Mouse (Mus musculus): Measurements from ENCODE around the gene Rhbdf1. TPM values are rescaled to one million over a fixed set of nuclear protein-coding genes. Genes with fewer than 3 reads are reported as not detected.
"Not testable (repeated sequence)": the region's sequence is repeated elsewhere in the genome, so short reads cannot be mapped to it uniquely, and the experiment has no call there.

Rhbdf1 gene
- polyA plus RNA-seq, 1 experiment from 2014 or later: 6.2 TPM

- peaks cover 64% of the 10 kb centered on the region for H3K4me1 ChIP-seq (replicated peaks)
- no peaks in the 10 kb centered on the region for H3K36me3 ChIP-seq
- no peak for DNase-seq
- H3K4me2 ChIP-seq: no peak overlapping the region
- ATAC-seq (ENCODE audit: low read depth): no peak
- WGBS (ENCODE audit: insufficient replicate concordance): 78% methylated on average over 10 of the region's 10 CpGs
- H3K27me3 ChIP-seq: peaks cover 68% of the 10 kb centered on the region
- H3K4me3 ChIP-seq (replicated peaks): no peak overlapping the region
- H3K9me3 ChIP-seq (replicated peaks): no peaks in the 10 kb centered on the region
- H3K27ac ChIP-seq: no peak overlapping the region
- no peak overlapping the region for H3K9ac ChIP-seq
Measured at GRCm38 (mm10) chr11:32219287-32219686, 2.8 kb downstream of the Rhbdf1 start.

GRCm38 (mm10) chr11:32218501-32219050 is 3.5 kb downstream of the Rhbdf1 start:
- Histone ChIP-seq H3K9me3 (replicated peaks) (no peaks in the 10 kb centered on the region), H3K27me3 (peaks cover 61% of the 10 kb centered on the region), H3K27ac (no peak overlapping the region), H3K36me3 (0 out of 2 replicates have a peak, but pooled peaks cover 5% of the 10 kb centered on the region), H3K4me3 (replicated peaks) (no peak overlapping the region), H3K4me2 (no peak overlapping the region), H3K9ac (peak overlapping the region; percentile 41; the same call in 1 of the 2 replicates), H3K4me1 (replicated peaks) (peaks cover 58% of the 10 kb centered on the region)
- no peak for DNase-seq
- 66% methylated on average over 6 of the region's 6 CpGs for WGBS (ENCODE audit: insufficient replicate concordance)
- ATAC-seq (ENCODE audit: low read depth): no peak

GRCm38 (mm10) chr11:32216851-32217250 is 5.2 kb downstream of the Rhbdf1 start:
- Histone ChIP-seq H3K4me2 (no peak overlapping the region), H3K9me3 (replicated peaks) (no peaks in the 10 kb centered on the region), H3K4me3 (replicated peaks) (no peak overlapping the region), H3K27ac (peak overlapping the region; percentile 22; the same call in 1 of the 2 replicates), H3K36me3 (peaks cover 10% of the 10 kb centered on the region), H3K4me1 (replicated peaks) (peaks cover 42% of the 10 kb centered on the region), H3K27me3 (peaks cover 43% of the 10 kb centered on the region), H3K9ac (peak overlapping the region; percentile 41; the same call in 1 of the 2 replicates)
- ATAC-seq (ENCODE audit: low read depth): peak; percentile 48; the same call in 1 of the 2 replicates
- 21% methylated on average over 8 of the region's 8 CpGs for WGBS (ENCODE audit: insufficient replicate concordance)
- DNase-seq: peak; percentile 71

DNA sequence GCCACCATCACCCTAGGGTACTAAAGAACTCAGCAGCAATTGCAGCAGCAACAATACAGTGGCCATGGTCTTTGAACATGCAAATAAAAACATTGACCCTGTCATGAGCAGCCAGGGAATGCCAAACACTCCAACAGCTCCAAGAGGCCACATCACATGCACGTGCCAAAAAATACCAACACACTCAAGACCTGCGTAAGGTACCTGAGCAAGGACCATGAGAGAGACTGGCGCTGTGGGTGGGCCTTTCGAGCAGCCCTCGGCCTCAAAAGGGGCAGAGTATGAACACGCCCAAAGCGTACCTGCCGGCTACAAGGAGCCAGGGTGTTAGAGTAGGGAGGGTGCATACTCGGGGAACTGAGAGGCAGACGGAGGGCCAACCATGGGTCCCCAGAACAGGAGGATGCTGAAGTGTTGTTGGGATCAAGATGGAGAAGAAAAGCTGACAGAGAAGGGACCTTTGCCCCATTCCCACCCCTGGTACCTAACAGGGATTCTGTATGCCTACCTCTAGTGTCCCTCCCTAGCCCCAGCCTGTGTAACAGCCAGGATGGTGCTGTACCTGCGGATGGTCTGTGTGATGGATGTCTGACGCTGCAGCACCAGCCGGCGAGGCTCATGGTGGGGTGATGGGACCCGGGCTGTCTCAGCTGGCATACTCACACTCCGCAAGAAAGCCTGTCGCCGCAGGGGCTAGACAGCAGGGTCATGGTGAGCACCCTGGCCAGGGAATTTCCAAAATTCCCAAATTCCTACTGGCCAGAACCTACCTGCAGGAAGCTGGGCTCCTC is 6.5 kb downstream of the Rhbdf1 start:
- Histone ChIP-seq H3K4me3 (replicated peaks) (no peak overlapping the region), H3K36me3 (peaks cover 19% of the 10 kb centered on the region), H3K9me3 (replicated peaks) (no peaks in the 10 kb centered on the region), H3K27ac (no peak overlapping the region; the same call in 1 of the 2 replicates), H3K4me1 (replicated peaks) (peaks cover 29% of the 10 kb centered on the region), H3K4me2 (no peak overlapping the region), H3K9ac (no peak overlapping the region), H3K27me3 (peaks cover 31% of the 10 kb centered on the region)
- ATAC-seq (ENCODE audit: low read depth) (no peak), DNase-seq (no peak)
- 81% methylated on average over 18 of the region's 18 CpGs for WGBS (ENCODE audit: insufficient replicate concordance)

DNA sequence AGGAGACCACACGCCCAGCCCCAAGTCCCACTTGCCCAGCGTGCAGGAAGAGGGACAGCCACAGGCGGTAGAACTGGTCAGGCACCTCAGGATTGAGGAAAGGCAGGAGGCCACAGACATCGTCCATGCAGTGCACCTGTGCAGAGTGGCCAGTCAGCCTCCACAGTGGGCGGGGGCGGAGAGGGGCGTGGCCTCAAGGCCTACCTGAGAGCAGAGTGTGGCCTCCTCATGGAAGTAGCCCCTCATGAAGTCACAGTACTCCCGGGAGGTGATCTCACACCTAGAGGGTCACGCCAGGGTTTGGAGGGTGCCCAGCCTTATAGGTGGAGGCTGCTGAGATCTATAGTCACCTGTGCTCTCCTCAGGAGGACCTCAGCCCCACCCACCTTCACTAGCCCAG is 11.5 kb downstream of the Rhbdf1 start:
- no peak for ATAC-seq (ENCODE audit: low read depth)
- no peak overlapping the region for H3K4me2 ChIP-seq
- peaks cover 16% of the 10 kb centered on the region for H3K4me1 ChIP-seq (replicated peaks)
- peaks cover 60% of the 10 kb centered on the region for H3K36me3 ChIP-seq
- H3K27ac ChIP-seq: no peak overlapping the region
- H3K27me3 ChIP-seq: no peaks in the 10 kb centered on the region
- no peaks in the 10 kb centered on the region for H3K9me3 ChIP-seq (replicated peaks)
- 88% methylated on average over 9 of the region's 9 CpGs for WGBS (ENCODE audit: insufficient replicate concordance)
- H3K9ac ChIP-seq: no peak overlapping the region
- DNase-seq: no peak
- no peak overlapping the region for H3K4me3 ChIP-seq (replicated peaks)

DNA sequence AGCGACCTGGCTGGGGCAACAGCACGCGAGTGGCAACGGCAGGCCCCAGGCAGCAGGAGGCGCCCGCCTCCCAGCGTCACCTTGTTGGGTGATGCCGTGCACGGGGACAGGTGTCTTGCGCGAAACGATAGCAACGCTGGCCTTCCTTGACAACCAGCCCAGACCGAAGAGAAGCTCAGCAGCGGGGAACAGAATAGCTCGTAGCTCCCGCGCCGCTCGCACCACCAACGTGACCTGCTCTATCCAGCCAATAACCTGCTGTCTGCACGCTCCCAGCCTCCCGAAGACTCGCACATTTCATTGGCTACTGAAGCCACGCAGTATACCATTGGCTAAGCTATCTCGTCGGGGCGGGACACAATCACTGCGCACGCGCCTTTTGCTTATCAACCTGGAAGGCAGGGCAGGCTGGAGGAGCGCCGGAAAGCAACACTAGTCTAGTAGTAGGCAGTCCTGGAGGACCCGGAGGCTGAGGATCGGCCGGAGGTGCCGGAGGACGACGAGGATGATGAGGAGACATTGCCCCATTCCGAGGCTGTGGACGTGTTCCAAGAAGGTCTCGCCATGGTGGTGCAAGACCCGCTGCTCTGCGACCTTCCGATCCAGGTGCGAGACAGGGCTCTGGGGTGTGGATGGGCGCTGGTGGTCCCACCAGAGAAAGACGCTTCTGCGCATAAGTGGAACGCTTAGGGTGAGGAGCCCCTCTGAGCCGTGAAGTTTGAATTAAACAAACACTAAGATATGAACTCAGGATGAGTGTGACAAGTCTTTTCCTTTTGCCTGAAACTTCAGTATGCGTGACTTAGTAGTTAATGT is 16.8 kb downstream of the Rhbdf1 start, which contains the start of gene Snrnp25:
Gene Snrnp25, plus strand, starts transcription at position 358 of the 816 bp plus-strand sequence.
- no peaks in the 10 kb centered on the region for H3K9me3 ChIP-seq (replicated peaks)
- WGBS (ENCODE audit: insufficient replicate concordance): under 1% methylated on average over 52 of the region's 52 CpGs

GRCm38 (mm10) chr11:32201922-32202685 is 20.0 kb downstream of the Rhbdf1 start:
- H3K9me3 ChIP-seq (replicated peaks): no peaks in the 10 kb centered on the region
- H3K4me3 ChIP-seq (replicated peaks): no peak overlapping the region
- DNase-seq (no peak), ATAC-seq (ENCODE audit: low read depth) (no peak)
- peaks cover 45% of the 10 kb centered on the region for H3K4me1 ChIP-seq (replicated peaks)
- 46% methylated on average over 11 of the region's 11 CpGs for WGBS (ENCODE audit: insufficient replicate concordance)
- H3K27ac ChIP-seq: no peak overlapping the region
- H3K36me3 ChIP-seq: peaks cover 6% of the 10 kb centered on the region
- H3K9ac ChIP-seq: no peak overlapping the region
- 0 out of 2 replicates have a peak, but pooled peaks cover 4% of the 10 kb centered on the region for H3K27me3 ChIP-seq
- no peak overlapping the region for H3K4me2 ChIP-seq

More for the DNA sequence above, 16.8 kb downstream of the Rhbdf1 start, which contains the start of gene Snrnp25:
- Histone ChIP-seq H3K4me1 (replicated peaks) (peaks cover 29% of the 10 kb centered on the region), H3K4me2 (peak within 1 kb of the TSS; percentile 89), H3K27ac (peak within 1 kb of the TSS; percentile 93), H3K9ac (peak within 1 kb of the TSS; percentile 82), H3K4me3 (replicated peaks) (peak within 1 kb of the TSS; percentile 68), H3K36me3 (peaks cover 38% of the 10 kb centered on the region), H3K27me3 (0 out of 2 replicates have a peak, but pooled peaks cover 4% of the 10 kb centered on the region)
- ATAC-seq (ENCODE audit: low read depth): peak; percentile 99
- peak; percentile 98 for DNase-seq

- H3K36me3 ChIP-seq; H3K27me3 ChIP-seq; DNase-seq; H3K4me2 ChIP-seq; H3K4me3 ChIP-seq (replicated peaks); H3K9ac ChIP-seq; H3K27ac ChIP-seq; ATAC-seq (ENCODE audit: low read depth); H3K9me3 ChIP-seq (replicated peaks): not testable (repeated sequence)
- WGBS (ENCODE audit: insufficient replicate concordance): 35% methylated on average over 1 of the region's 1 CpGs
- peaks cover 45% of the 10 kb centered on the region for H3K4me1 ChIP-seq (replicated peaks)
Measured at GRCm38 (mm10) chr11:32200992-32201391, 21.1 kb downstream of the Rhbdf1 start.

DNA sequence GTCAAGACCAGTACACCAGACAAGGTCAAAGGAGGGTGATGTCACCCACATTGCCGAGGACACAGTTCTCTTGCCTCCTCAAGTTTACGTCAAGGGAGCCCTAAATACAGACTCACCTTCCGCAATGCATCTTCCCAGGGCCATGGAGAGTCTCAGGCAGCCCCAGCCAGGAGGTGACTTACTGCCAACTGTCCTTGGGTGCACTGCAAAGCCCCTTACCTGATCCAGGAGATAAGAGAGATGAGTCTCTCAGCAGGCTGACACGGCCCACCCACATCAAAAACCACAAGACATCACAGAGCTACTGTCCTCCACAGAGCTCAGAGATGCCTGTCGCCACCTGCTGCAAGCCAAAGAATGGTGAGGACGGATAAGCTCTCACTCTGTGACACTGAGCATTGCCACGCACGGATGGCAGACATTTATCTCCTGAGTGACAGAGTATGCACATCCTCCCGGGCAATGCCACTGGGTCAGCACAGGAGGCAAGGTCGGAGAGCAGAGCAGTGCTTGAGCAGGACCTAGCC is 22.0 kb downstream of the Rhbdf1 start, which contains the start of gene Il9r:
Gene Il9r, minus strand, starts transcription at position 205 of the 527 bp plus-strand sequence.
- no peaks in the 10 kb centered on the region for H3K36me3 ChIP-seq
- H3K9ac ChIP-seq: peak within 1 kb of the TSS; percentile 27; the same call in 1 of the 2 replicates
- peaks cover 48% of the 10 kb centered on the region for H3K4me1 ChIP-seq (replicated peaks)
- no peak within 1 kb of the TSS for H3K27ac ChIP-seq
- ATAC-seq (ENCODE audit: low read depth) (no peak), DNase-seq (no peak)
- H3K27me3 ChIP-seq: 0 out of 2 replicates have a peak, but pooled peaks cover 4% of the 10 kb centered on the region
- no peaks in the 10 kb centered on the region for H3K9me3 ChIP-seq (replicated peaks)
- H3K4me3 ChIP-seq (replicated peaks): no peak within 1 kb of the TSS
- 21% methylated on average over 10 of the region's 10 CpGs for WGBS (ENCODE audit: insufficient replicate concordance)
- H3K4me2 ChIP-seq: peak within 1 kb of the TSS; percentile 10; the same call in 1 of the 2 replicates

- Histone ChIP-seq H3K9ac (0 out of 2 replicates have a peak overlapping the region, but pooled peaks have one; percentile 1), H3K27me3 (0 out of 2 replicates have a peak, but pooled peaks cover 4% of the 10 kb centered on the region), H3K27ac (no peak overlapping the region), H3K4me2 (no peak overlapping the region), H3K4me1 (replicated peaks) (peaks cover 40% of the 10 kb centered on the region), H3K4me3 (replicated peaks) (no peak overlapping the region), H3K36me3 (no peaks in the 10 kb centered on the region), H3K9me3 (replicated peaks) (no peaks in the 10 kb centered on the region)
- 26% methylated on average over 6 of the region's 6 CpGs for WGBS (ENCODE audit: insufficient replicate concordance)
- DNase-seq (no peak), ATAC-seq (ENCODE audit: low read depth) (peak; percentile 35; the same call in 1 of the 2 replicates)
Measured at GRCm38 (mm10) chr11:32199230-32199629, 22.9 kb downstream of the Rhbdf1 start.

All from liver, embryonic 13.5 days (tissue).